Mouse (Mus musculus) urinary bladder, postnatal 14 days (tissue): ENCODE data around the gene 4933407L21Rik.
"Not testable (repeated sequence)": the region's sequence is repeated elsewhere in the genome, so short reads cannot be mapped to it uniquely, and the experiment has no call there.

Experiments
- DNase-seq: peaks from one replicate; pipeline ENCODE4 v3.0.0; 2021; ENCODE audit warnings: low spot score

4933407L21Rik gene

DNA sequence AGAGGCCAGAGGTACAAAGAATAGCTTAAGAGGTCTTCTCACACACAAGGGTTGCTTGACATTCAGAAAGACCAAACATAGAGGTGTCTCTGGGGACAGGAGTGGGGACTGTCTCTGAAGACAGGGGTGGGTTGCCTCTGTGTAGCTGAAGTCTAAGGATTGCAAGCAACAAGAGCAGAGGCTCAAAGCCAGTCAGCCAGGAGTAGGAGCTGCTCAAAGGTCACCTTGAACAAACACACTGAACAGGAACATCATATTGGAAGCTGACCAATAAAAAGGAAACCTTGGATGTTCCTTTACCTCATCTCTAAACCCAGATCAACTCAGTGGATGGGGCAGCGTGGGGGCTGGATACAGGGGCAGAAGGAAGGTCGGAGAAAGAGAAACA, 31.6 kb downstream of the 4933407L21Rik start:
- no peak for DNase-seq

DNA sequence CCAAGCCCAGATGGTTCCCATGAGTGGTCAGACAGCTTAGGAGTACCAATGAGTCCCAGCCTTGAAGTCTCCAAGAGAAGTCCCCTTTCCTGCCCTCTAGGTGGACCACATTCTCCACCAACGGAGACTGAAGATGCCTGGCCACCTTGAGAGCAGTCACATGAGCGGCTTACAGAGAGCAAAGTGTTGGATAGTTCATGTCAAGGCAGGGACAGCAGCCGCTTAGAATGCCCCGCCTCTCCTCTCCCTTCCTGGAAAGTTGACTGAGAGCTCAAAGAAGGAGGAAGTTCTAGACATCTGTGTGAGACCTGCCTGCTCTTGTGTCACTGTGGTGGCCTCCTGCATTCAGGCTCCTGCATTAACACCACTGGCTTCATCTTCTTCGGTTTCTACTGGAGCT, 32.6 kb downstream of the 4933407L21Rik start, which contains the start of gene Gpr55:
TSS of gene Gpr55 (minus strand) at position 135 of the 400 bp plus-strand sequence.
- no peak for DNase-seq

DNA sequence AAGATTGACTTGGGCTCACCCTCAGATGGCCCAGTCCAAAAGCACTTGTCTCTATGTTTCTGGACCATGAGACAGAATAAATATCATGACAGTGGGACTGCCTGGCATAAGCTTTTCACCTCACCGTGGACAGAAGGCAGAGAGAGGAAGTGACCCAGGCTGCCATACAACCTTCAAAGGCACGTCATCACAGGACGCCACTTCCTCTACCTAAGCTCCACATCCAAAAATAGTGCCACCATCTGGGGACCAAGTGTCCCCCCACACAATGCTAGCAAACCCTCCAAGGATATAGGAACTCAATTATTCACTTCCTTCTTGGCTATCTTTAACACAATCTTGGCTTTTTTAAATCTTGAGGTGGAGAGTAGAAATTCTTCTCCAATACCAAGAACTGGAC, 33.8 kb downstream of the 4933407L21Rik start:
- DNase-seq, result no peak

DNA sequence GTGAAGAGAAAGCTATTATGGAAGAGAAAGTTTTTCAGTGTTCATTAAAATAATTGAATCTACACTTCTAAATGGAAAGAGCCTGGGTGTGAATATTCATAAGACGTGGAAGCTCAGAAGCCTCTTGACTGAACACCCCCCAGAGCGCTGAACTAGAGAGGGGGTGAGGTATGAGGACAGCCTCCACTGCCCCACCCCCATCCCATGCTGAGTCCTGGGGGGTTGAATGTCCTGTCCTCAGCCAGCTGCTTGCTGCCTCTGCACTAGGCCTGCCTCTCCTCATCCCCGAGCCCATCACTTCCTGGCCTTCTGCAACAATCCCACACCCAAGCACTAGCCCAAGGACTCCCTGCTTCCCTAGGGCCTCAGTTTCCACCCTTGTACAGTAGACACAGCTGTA, 37.6 kb downstream of the 4933407L21Rik start:
- DNase-seq, result no peak

DNA sequence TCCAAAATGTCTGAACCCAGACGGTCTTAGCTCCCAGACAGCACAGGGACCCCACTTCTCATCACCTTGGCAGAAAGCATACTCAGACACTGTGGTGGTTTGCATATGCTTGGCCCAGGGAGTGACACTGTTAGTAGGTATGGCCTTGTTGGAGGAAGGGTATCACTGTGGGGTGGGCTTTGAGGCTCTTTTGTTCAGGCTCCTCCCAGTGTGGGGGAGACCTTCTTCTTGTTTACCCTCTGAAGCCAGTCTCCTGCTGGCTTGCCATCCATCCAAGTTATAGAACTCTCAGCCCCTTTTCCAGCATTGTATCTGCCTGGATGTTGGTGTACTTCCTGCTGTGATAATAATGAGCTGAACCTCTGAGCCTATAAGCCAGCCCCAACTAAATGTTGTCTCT, 40.8 kb downstream of the 4933407L21Rik start:
- no peak for DNase-seq

DNA sequence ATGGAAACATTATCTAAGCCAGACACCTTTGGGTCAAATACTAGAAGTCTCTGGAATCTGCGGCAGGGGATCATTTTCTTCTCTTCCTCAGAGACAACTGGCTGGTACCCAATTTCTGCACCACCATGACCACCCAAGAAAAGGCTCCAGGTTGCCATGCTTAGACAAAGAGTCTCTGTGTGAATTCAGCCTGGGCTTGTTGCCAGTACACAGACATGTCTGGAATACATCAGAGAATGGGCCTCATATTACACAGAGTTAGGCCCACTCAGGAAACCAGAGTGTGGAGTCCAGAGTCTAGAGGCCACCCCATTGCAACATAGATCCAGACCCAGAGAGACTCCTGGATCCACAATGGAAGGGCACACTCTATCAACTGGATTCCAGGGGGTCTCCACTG, 41.2 kb downstream of the 4933407L21Rik start:
- no peak for DNase-seq

DNA sequence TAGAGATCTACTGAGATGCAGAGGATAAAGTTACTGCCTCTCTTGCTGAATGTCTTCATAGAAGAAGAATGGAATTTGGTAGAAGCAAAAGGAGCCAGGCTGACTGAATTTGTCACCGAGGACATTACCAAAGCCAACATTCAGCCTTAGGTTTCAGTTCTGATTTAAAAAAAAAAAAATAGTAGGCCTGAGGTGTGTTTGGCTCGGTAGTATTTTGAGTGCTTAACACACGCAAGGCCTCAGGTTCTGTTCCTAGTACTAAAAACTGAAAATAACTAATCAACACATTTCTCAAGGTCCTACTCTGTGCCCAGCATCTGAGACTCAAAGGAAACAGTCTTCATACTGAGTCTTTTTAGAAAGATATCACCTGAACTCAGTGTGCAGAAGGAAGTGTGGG, 42.8 kb downstream of the 4933407L21Rik start:
- DNase-seq, result no peak

DNA sequence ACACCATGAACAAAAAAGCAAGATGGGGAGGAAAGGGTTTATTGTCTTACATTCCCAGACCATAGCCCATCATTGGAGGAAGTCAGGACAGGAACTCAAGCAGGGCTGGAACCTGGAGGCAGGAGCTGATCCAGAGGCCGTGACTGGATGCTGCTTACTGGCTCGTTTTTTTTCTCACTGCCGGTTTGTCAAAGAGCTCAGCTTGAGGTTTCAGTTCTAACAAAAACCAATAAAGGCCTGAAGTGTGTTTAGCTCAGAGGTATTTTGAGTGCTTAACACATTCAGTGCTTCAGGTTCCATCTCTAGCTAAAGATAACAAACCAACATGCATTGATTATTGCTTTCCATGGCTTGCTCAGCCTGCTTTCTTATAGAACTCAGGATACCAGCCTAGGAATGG, 44.1 kb downstream of the 4933407L21Rik start:
- no peak for DNase-seq

DNA sequence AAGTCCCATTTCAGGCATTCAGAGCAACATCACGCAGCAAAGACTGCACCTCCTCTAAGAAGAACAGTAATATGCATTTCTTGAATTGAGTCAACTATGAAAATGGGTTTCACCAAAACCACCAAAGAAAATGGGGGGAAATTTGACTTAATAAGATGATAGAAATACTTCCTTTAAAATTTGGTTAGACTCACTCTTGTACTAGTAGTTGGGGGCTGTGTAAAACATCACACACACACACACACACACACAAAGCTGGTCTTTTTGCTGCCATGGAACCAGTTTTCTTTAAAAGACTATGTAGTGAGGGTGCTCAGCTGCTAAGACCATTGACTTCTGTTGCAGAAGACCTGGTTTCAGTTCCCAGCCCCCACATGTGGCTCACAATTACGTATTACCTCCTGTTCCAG, 45.2 kb downstream of the 4933407L21Rik start:
- DNase-seq, result no peak

DNA sequence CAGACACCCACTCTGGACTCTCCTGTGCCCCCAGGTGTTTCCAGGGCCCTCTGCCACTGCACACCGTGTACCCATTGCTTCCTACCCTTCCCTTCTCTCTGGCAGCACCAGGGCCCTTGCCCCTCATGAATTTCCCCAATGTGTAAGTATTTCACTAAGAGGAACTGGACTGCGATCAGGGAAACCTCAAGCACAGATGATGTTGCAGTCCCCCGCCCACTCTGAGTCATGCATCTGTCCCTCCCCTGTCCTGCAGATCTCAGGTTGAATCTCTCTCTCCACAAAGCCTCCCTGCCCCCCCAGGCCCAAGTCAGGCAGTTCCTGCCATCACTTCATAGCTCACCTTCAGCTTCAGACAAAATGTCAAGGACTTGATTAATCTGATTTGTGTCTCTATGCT, 49.4 kb downstream of the 4933407L21Rik start:
- DNase-seq, result no peak

DNA sequence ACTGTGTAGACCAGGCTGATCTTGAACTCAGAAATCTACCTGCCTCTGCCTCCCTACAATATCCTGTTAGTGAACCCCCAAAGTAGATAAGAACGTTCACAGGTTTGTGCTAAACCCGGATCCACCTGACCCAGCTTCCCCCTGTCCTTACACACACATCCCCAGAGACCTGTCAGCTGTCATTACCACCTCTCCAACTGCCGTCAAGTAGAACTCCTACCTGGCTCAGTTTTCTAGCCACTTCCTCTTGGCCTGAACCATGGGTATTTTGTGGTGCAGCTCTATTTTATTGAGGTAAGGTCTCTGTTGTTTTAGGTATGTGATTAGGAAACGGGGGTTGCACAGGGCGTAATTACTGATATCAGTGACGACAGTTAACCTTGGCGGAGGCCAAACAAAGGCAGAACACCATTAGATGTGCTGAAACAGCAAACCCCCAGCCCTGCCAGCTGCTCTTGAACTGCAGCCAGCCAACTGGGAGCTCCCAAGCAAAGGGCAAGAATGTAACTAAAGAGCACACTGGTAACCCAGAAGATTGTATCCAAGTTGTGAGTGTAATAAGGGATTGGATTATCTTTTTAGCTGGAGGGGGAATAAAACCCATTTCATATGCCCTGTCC, 53.6 kb downstream of the 4933407L21Rik start:
- DNase-seq, result no peak

DNA sequence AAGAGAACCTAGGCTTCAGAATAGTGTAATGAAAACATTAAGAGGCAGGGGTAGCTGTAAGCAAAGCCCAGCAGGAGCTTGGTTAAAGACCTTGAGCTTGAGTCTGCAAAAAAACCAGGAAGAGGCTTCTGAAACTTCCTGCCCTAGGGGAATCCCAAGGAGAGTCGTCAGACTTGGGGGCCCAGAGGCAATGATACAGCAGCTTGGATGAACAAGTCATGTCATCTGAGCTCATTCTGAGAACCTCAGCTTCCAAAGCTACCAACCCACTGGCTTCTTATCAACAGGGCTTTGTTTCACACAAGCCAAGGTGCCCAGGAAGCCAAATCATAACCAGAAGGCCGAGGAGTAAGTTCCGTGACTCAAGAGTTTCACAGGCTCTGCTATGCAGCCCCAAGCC, 57.5 kb downstream of the 4933407L21Rik start:
- no peak for DNase-seq

DNA sequence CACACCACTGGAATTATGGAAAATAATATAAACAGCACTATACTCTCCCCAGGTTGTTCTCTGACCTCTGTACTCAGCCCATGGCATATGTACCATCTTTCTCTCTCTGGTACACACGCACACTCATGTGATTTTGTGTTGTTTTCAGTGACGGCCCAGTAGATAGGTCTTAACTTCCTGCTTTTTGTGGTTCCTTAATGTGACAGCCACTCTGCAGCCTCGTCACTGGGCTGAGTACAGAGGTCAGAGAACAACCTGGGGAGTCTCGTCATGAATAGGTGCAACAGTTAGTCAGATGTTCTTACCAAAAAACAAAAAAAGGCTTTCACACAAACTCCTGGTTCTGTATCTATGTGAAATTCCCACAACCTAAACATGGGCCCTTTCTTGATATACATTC, 60.1 kb downstream of the 4933407L21Rik start:
- no peak for DNase-seq

DNA sequence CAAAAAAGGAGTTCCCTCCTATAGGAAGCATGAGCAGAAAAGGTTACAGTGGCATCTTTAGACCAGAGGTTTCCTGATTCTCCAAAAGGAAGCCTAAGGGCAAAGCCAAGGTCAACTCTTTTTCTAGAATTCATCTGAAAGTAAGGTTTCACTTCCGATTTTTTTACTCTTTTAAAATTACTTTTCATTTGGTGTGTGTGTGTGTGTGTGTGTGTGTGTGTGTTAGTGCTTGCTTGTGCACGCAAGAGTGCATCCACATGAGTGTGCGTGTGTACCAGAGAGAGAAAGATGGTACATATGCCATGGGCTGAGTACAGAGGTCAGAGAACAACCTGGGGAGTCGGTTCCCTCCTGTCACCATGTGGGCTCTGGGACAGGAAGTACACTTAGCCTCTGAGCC, 60.6 kb downstream of the 4933407L21Rik start:
- not testable (repeated sequence) for DNase-seq
